Mouse (Mus musculus): ENCODE measurements around the gene Gm4353.

Gene Gm4353

GRCm38 (mm10) chr7:116040470-116041019 lies 43.9 kb downstream of the Gm4353 start:
- peak; percentile 18; the same call in 1 of the 2 replicates for ATAC-seq (ENCODE audit: low TSS enrichment)

GRCm38 (mm10) chr7:116039538-116040466 lies 44.6 kb downstream of the Gm4353 start:
- ATAC-seq (ENCODE audit: low TSS enrichment) = peak; percentile 93

- no peak for ATAC-seq (ENCODE audit: low TSS enrichment)
Observed at GRCm38 (mm10) chr7:116039196-116039537, 45.3 kb downstream of the Gm4353 start, which contains the start of gene 1110004F10Rik. Gene 1110004F10Rik, plus strand, starts transcription at chr7:116039397.

- ATAC-seq (ENCODE audit: low TSS enrichment) = no peak
Observed at GRCm38 (mm10) chr7:116038511-116038910, 45.9 kb downstream of the Gm4353 start, which contains the start of gene Sox6. Gene Sox6, minus strand, starts transcription at chr7:116038796.

GRCm38 (mm10) chr7:116038024-116038423 lies 46.4 kb downstream of the Gm4353 start:
- no peak for ATAC-seq (ENCODE audit: low TSS enrichment)

GRCm38 (mm10) chr7:116036591-116037555 lies 47.6 kb downstream of the Gm4353 start:
- no peak for ATAC-seq (ENCODE audit: low TSS enrichment)

- ATAC-seq (ENCODE audit: low TSS enrichment) = no peak
Observed at GRCm38 (mm10) chr7:116035504-116035903, 48.9 kb downstream of the Gm4353 start.

- ATAC-seq (ENCODE audit: low TSS enrichment) = no peak
Observed at GRCm38 (mm10) chr7:116034282-116034758, 50.1 kb downstream of the Gm4353 start.

- peak; percentile 20; the same call in 1 of the 2 replicates for ATAC-seq (ENCODE audit: low TSS enrichment)
Observed at GRCm38 (mm10) chr7:116033371-116034241, 50.8 kb downstream of the Gm4353 start.
